Mouse (Mus musculus) bone marrow, adult 2 months (tissue): ENCODE measurements around the gene Iqck.

ENCODE experiments used
- CTCF ChIP-seq: fragments of 200-500 bp; IDR thresholded peaks from 2 replicates; pipeline ENCODE4 v1.5.1; 2011; ENCODE audit warnings: low read length, control low read depth; ENCODE audit not compliant: control insufficient read depth, insufficient read depth
- POLR2A ChIP-seq: fragments of 200-500 bp; IDR thresholded peaks from 2 replicates; pipeline ENCODE4 v1.6.1; 2011; ENCODE audit warnings: low read depth, mild to moderate bottlenecking, control low read depth, low read length, borderline replicate concordance; ENCODE audit not compliant: control insufficient read depth

- TF ChIP-seq CTCF (no peak), POLR2A (no peak)
Measured at GRCm38 (mm10) chr7:118956616-118957246, 101.2 kb downstream of the Iqck start.
